Mouse (Mus musculus): ENCODE measurements at regions not wholly inside any gene's neighbourhood (a gene's known extent, or its start where the extent isn't known, plus 50 kb on each side); places are given as distances from the start of the nearest gene placed in this dataset.

GRCm38 (mm10) chr15:60708678-60709077 is 144.9 kb downstream of the Fam84b start:
- peak; percentile 58 for ATAC-seq (ENCODE audit: insufficient read depth, low FRiP score, low TSS enrichment)
- DNase-seq (ENCODE audit: low spot score), result peak; percentile 21

GRCm38 (mm10) chr15:60706009-60706408 is 147.6 kb downstream of the Fam84b start:
- DNase-seq (ENCODE audit: low spot score) (no peak), ATAC-seq (ENCODE audit: insufficient read depth, low FRiP score, low TSS enrichment) (no peak)
- no peaks in the 10 kb centered on the region for H3K36me3 ChIP-seq (ENCODE audit: control insufficient read depth, insufficient read depth, low read length)
- 88% methylated on average over 4 of the region's 4 CpGs for WGBS
- no peak overlapping the region for H3K9ac ChIP-seq (ENCODE audit: low read length)
- no peaks in the 10 kb centered on the region for H3K9me3 ChIP-seq (ENCODE audit: control insufficient read depth, low read length)
- H3K4me1 ChIP-seq (ENCODE audit: control insufficient read depth, insufficient read depth, low read length), result no peaks in the 10 kb centered on the region
- no peak overlapping the region for H3K4me2 ChIP-seq (ENCODE audit: low read depth)
- H3K4me3 ChIP-seq (ENCODE audit: low read depth, low read length), result no peak overlapping the region
- no peaks in the 10 kb centered on the region for H3K27me3 ChIP-seq (ENCODE audit: control insufficient read depth, insufficient read depth, low read length)
- H3K27ac ChIP-seq (ENCODE audit: low read depth, low read length), result no peak overlapping the region

More at GRCm38 (mm10) chr15:60708678-60709077, 144.9 kb downstream of the Fam84b start:
- Histone ChIP-seq H3K4me3 (ENCODE audit: low read depth, low read length) (no peak overlapping the region), H3K27ac (ENCODE audit: low read depth, low read length) (no peak overlapping the region), H3K9ac (ENCODE audit: low read length) (no peak overlapping the region), H3K36me3 (ENCODE audit: control insufficient read depth, insufficient read depth, low read length) (no peaks in the 10 kb centered on the region), H3K4me1 (ENCODE audit: control insufficient read depth, insufficient read depth, low read length) (no peaks in the 10 kb centered on the region), H3K4me2 (ENCODE audit: low read depth) (no peak overlapping the region), H3K9me3 (ENCODE audit: control insufficient read depth, low read length) (no peaks in the 10 kb centered on the region), H3K27me3 (ENCODE audit: control insufficient read depth, insufficient read depth, low read length) (no peaks in the 10 kb centered on the region)

- H3K27me3 ChIP-seq (ENCODE audit: control insufficient read depth, insufficient read depth, low read length), result no peaks in the 10 kb centered on the region
- DNase-seq (ENCODE audit: low spot score) (no peak), ATAC-seq (ENCODE audit: insufficient read depth, low FRiP score, low TSS enrichment) (no peak)
- H3K9ac ChIP-seq (ENCODE audit: low read length), result no peak overlapping the region
- H3K36me3 ChIP-seq (ENCODE audit: control insufficient read depth, insufficient read depth, low read length), result no peaks in the 10 kb centered on the region
- no peak overlapping the region for H3K27ac ChIP-seq (ENCODE audit: low read depth, low read length)
- no peak overlapping the region for H3K4me3 ChIP-seq (ENCODE audit: low read depth, low read length)
- no peak overlapping the region for H3K4me2 ChIP-seq (ENCODE audit: low read depth)
- no peaks in the 10 kb centered on the region for H3K4me1 ChIP-seq (ENCODE audit: control insufficient read depth, insufficient read depth, low read length)
- no peaks in the 10 kb centered on the region for H3K9me3 ChIP-seq (ENCODE audit: control insufficient read depth, low read length)
Measured at GRCm38 (mm10) chr15:60701273-60701672, 152.3 kb downstream of the Fam84b start.

- no peak overlapping the region for H3K9ac ChIP-seq (ENCODE audit: low read length)
- H3K27me3 ChIP-seq (ENCODE audit: control insufficient read depth, insufficient read depth, low read length), result no peaks in the 10 kb centered on the region
- no peaks in the 10 kb centered on the region for H3K36me3 ChIP-seq (ENCODE audit: control insufficient read depth, insufficient read depth, low read length)
- WGBS, result 93% methylated on average over 3 of the region's 3 CpGs
- no peak overlapping the region for H3K4me2 ChIP-seq (ENCODE audit: low read depth)
- no peak overlapping the region for H3K4me3 ChIP-seq (ENCODE audit: low read depth, low read length)
- no peak overlapping the region for H3K27ac ChIP-seq (ENCODE audit: low read depth, low read length)
- no peaks in the 10 kb centered on the region for H3K4me1 ChIP-seq (ENCODE audit: control insufficient read depth, insufficient read depth, low read length)
- ATAC-seq (ENCODE audit: insufficient read depth, low FRiP score, low TSS enrichment), result no peak
- no peak for DNase-seq (ENCODE audit: low spot score)
- no peaks in the 10 kb centered on the region for H3K9me3 ChIP-seq (ENCODE audit: control insufficient read depth, low read length)
Measured at GRCm38 (mm10) chr15:60694746-60695145, 158.8 kb downstream of the Fam84b start.

- Histone ChIP-seq H3K27ac (ENCODE audit: low read depth, low read length) (no peak overlapping the region), H3K4me3 (ENCODE audit: low read depth, low read length) (no peak overlapping the region), H3K27me3 (ENCODE audit: control insufficient read depth, insufficient read depth, low read length) (no peaks in the 10 kb centered on the region), H3K9ac (ENCODE audit: low read length) (no peak overlapping the region), H3K4me2 (ENCODE audit: low read depth) (no peak overlapping the region), H3K36me3 (ENCODE audit: control insufficient read depth, insufficient read depth, low read length) (no peaks in the 10 kb centered on the region), H3K9me3 (ENCODE audit: control insufficient read depth, low read length) (no peaks in the 10 kb centered on the region), H3K4me1 (ENCODE audit: control insufficient read depth, insufficient read depth, low read length) (no peaks in the 10 kb centered on the region)
- no peak for ATAC-seq (ENCODE audit: insufficient read depth, low FRiP score, low TSS enrichment)
- peak; percentile 19 for DNase-seq (ENCODE audit: low spot score)
- WGBS, result 63% methylated on average over 7 of the region's 7 CpGs
Measured at GRCm38 (mm10) chr15:60693751-60694500, 159.7 kb downstream of the Fam84b start.

GRCm38 (mm10) chr15:60692718-60693597 is 160.6 kb downstream of the Fam84b start:
- DNase-seq (ENCODE audit: low spot score) (no peak), ATAC-seq (ENCODE audit: insufficient read depth, low FRiP score, low TSS enrichment) (no peak)
- Histone ChIP-seq H3K4me3 (ENCODE audit: low read depth, low read length) (no peak overlapping the region), H3K9ac (ENCODE audit: low read length) (no peak overlapping the region), H3K4me2 (ENCODE audit: low read depth) (no peak overlapping the region), H3K27ac (ENCODE audit: low read depth, low read length) (no peak overlapping the region), H3K9me3 (ENCODE audit: control insufficient read depth, low read length) (no peaks in the 10 kb centered on the region), H3K4me1 (ENCODE audit: control insufficient read depth, insufficient read depth, low read length) (no peaks in the 10 kb centered on the region), H3K27me3 (ENCODE audit: control insufficient read depth, insufficient read depth, low read length) (no peaks in the 10 kb centered on the region), H3K36me3 (ENCODE audit: control insufficient read depth, insufficient read depth, low read length) (no peaks in the 10 kb centered on the region)
- WGBS, result 57% methylated on average over 6 of the region's 6 CpGs

- DNase-seq (ENCODE audit: low spot score) (no peak), ATAC-seq (ENCODE audit: insufficient read depth, low FRiP score, low TSS enrichment) (no peak)
Measured at GRCm38 (mm10) chr15:60692149-60692548, 161.4 kb downstream of the Fam84b start.

GRCm38 (mm10) chr15:60677397-60677796 is 176.2 kb downstream of the Fam84b start:
- H3K4me2 ChIP-seq (ENCODE audit: low read depth), result no peak overlapping the region
- no peaks in the 10 kb centered on the region for H3K9me3 ChIP-seq (ENCODE audit: control insufficient read depth, low read length)
- no peak overlapping the region for H3K4me3 ChIP-seq (ENCODE audit: low read depth, low read length)
- H3K27ac ChIP-seq (ENCODE audit: low read depth, low read length), result no peak overlapping the region
- H3K27me3 ChIP-seq (ENCODE audit: control insufficient read depth, insufficient read depth, low read length), result no peaks in the 10 kb centered on the region
- WGBS, result 82% methylated on average over 3 of the region's 3 CpGs
- no peaks in the 10 kb centered on the region for H3K4me1 ChIP-seq (ENCODE audit: control insufficient read depth, insufficient read depth, low read length)
- ATAC-seq (ENCODE audit: insufficient read depth, low FRiP score, low TSS enrichment) (no peak), DNase-seq (ENCODE audit: low spot score) (no peak)
- H3K9ac ChIP-seq (ENCODE audit: low read length), result no peak overlapping the region
- no peaks in the 10 kb centered on the region for H3K36me3 ChIP-seq (ENCODE audit: control insufficient read depth, insufficient read depth, low read length)

More at GRCm38 (mm10) chr15:60692149-60692548, 161.4 kb downstream of the Fam84b start:
- Histone ChIP-seq H3K9ac (ENCODE audit: low read length) (no peak overlapping the region), H3K4me3 (ENCODE audit: low read depth, low read length) (no peak overlapping the region), H3K9me3 (ENCODE audit: control insufficient read depth, low read length) (no peaks in the 10 kb centered on the region), H3K4me1 (ENCODE audit: control insufficient read depth, insufficient read depth, low read length) (no peaks in the 10 kb centered on the region), H3K27ac (ENCODE audit: low read depth, low read length) (no peak overlapping the region), H3K4me2 (ENCODE audit: low read depth) (no peak overlapping the region), H3K36me3 (ENCODE audit: control insufficient read depth, insufficient read depth, low read length) (no peaks in the 10 kb centered on the region), H3K27me3 (ENCODE audit: control insufficient read depth, insufficient read depth, low read length) (no peaks in the 10 kb centered on the region)
- 33% methylated on average over 3 of the region's 3 CpGs for WGBS

- Histone ChIP-seq H3K9me3 (ENCODE audit: control insufficient read depth, low read length) (no peaks in the 10 kb centered on the region), H3K4me3 (ENCODE audit: low read depth, low read length) (no peak overlapping the region), H3K27ac (ENCODE audit: low read depth, low read length) (no peak overlapping the region), H3K9ac (ENCODE audit: low read length) (no peak overlapping the region), H3K4me2 (ENCODE audit: low read depth) (no peak overlapping the region), H3K4me1 (ENCODE audit: control insufficient read depth, insufficient read depth, low read length) (no peaks in the 10 kb centered on the region), H3K27me3 (ENCODE audit: control insufficient read depth, insufficient read depth, low read length) (no peaks in the 10 kb centered on the region), H3K36me3 (ENCODE audit: control insufficient read depth, insufficient read depth, low read length) (no peaks in the 10 kb centered on the region)
- DNase-seq (ENCODE audit: low spot score) (no peak), ATAC-seq (ENCODE audit: insufficient read depth, low FRiP score, low TSS enrichment) (no peak)
- WGBS, result 84% methylated on average over 7 of the region's 7 CpGs
Measured at GRCm38 (mm10) chr15:60657572-60657971, 196.0 kb downstream of the Fam84b start.
